Mouse (Mus musculus) limb, embryonic 14.5 days (tissue): Measurements from ENCODE around the gene Dnah3. TPM values are rescaled to one million over a fixed set of nuclear protein-coding genes. Genes with fewer than 3 reads are reported as not detected.

Experiments
- ATAC-seq: fragments of 200-750 bp; cut with Nextera tagmentation; 2 replicates; pipeline ENCODE4 v1.8.0; 2017; ENCODE audit warnings: low read depth, moderate number of reproducible peaks, moderate TSS enrichment; ENCODE audit not compliant: low FRiP score
- DNase-seq: peaks from one replicate; pipeline ENCODE4 v3.0.0-alpha.2; 2015; ENCODE audit warnings: low spot score
- H3K27ac ChIP-seq: fragments of 300-500 bp; sonication (generic); replicated peaks from 2 replicates; pipeline ENCODE4 v1.5.1; 2014; ENCODE audit warnings: low read depth, mild to moderate bottlenecking, low read length, moderate library complexity, mixed read lengths
- H3K27me3 ChIP-seq: fragments of 300-500 bp; sonication (generic); 2 replicates; pipeline ENCODE4 v1.6.1; 2014; ENCODE audit warnings: low read length, mixed read lengths; ENCODE audit not compliant: control insufficient read depth, insufficient read depth
- H3K36me3 ChIP-seq: fragments of 300-500 bp; sonication (generic); 2 replicates; pipeline ENCODE4 v1.6.1; 2014; ENCODE audit warnings: mild to moderate bottlenecking, low read length, moderate library complexity, mixed read lengths; ENCODE audit not compliant: control insufficient read depth, insufficient read depth
- H3K4me1 ChIP-seq: fragments of 300-500 bp; sonication (generic); 2 replicates; pipeline ENCODE4 v1.6.1; 2014; ENCODE audit warnings: antibody characterized with exemption, low read length, mixed read lengths; ENCODE audit not compliant: control insufficient read depth, insufficient read depth
- H3K4me2 ChIP-seq: fragments of 300-500 bp; sonication (generic); replicated peaks from 2 replicates; pipeline ENCODE4 v1.6.1; 2014; ENCODE audit warnings: low read depth, mild to moderate bottlenecking, low read length, moderate library complexity; ENCODE audit not compliant: severe bottlenecking
- H3K4me3 ChIP-seq: fragments of 300-500 bp; sonication (generic); replicated peaks from 2 replicates; pipeline ENCODE4 v1.5.1; 2014; ENCODE audit warnings: low read length
- H3K9ac ChIP-seq: fragments of 300-500 bp; sonication (generic); 2 replicates; pipeline ENCODE4 v1.6.1; 2014; ENCODE audit warnings: mild to moderate bottlenecking, low read depth, low read length, moderate library complexity; ENCODE audit not compliant: severe bottlenecking
- H3K9me3 ChIP-seq: fragments of 300-500 bp; sonication (generic); 2 replicates; pipeline ENCODE4 v1.6.1; 2016; ENCODE audit warnings: low read length; ENCODE audit not compliant: control insufficient read depth
- POLR2A ChIP-seq: fragments of 200-500 bp; IDR thresholded peaks from 2 replicates; pipeline ENCODE4 v1.8.0; 2012; ENCODE audit warnings: inconsistent platforms, mild to moderate bottlenecking, moderate library complexity, borderline replicate concordance; ENCODE audit not compliant: insufficient read depth, insufficient read length; ENCODE audit errors: extremely low read depth
- WGBS: fragments of 180-500 bp; shearing (Covaris S2); extraction: QIAGEN DNeasy Blood & Tissue Kit; methylation state at CpG from one replicate; pipeline ENCODE4 v1.1.7; 2014; 5-methylcytosine and 5-hydroxymethylcytosine counted together
- polyA plus RNA-seq, 2 experiments: library from polyadenylated mRNA; depleted of rRNA in 1 of 2; stranded (reverse) in 1 of 2; unstranded in 1 of 2; fragments of >200 nt; fragmentation: Nextera tagmentation in 1 of 2; extraction: Ambion mirVana in 1 of 2; gene quantifications; 2 replicates each; pipeline versions ENCODE4 v1.2.1 to v1.2.3; 2012 to 2014

The Dnah3 gene
- polyA plus RNA-seq, 2 experiments, result 0.01 TPM; not detected in 1

GRCm38 (mm10) chr7:119906523-119907215 lies 188.4 kb downstream of the Dnah3 start:
- Histone ChIP-seq H3K4me3 (no peak overlapping the region), H3K9ac (no peak overlapping the region), H3K4me1 (no peaks in the 10 kb centered on the region), H3K36me3 (no peaks in the 10 kb centered on the region), H3K27ac (no peak overlapping the region), H3K9me3 (no peaks in the 10 kb centered on the region), H3K27me3 (no peaks in the 10 kb centered on the region), H3K4me2 (no peak overlapping the region)
- DNase-seq, result no peak
- WGBS, result 88% methylated on average over 3 of the region's 3 CpGs
- TF ChIP-seq POLR2A, result no peak
- ATAC-seq, result no peak

DNA sequence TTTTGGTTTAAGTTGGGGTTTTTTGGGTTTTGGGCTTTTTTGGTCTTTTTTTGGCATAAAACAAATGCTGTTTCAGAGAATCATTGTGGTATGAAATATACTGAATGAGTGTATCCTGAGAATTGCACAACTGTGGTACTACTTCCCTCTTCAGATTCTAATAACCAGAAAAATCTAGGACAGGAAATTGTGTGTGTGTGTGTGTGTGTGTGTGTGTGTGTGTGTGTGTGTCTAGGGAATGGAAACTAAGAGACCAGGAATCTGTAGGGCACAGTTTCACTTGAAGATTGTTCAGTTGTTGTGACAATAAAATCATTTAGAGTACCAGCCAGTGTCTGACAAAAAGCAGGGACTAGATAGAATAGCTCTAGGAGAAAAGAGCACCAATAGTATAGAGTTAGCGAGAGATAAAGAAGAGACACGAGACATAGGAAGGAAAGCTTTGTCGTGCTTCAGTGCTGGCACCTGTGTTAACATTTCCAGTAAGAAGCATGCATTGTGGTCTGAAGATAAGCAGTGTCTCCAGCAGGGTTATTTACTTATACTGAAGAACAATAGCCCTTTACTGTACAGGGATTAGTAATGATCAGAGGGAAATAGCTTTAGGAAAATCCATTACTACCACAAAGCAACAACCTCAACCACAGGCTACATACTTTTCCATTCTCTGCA lies 195.6 kb downstream of the Dnah3 start:
- no peaks in the 10 kb centered on the region for H3K36me3 ChIP-seq
- no peak overlapping the region for H3K4me3 ChIP-seq
- H3K9ac ChIP-seq, result no peak overlapping the region
- no peaks in the 10 kb centered on the region for H3K27me3 ChIP-seq
- no peak for TF ChIP-seq POLR2A
- no peak for ATAC-seq
- H3K9me3 ChIP-seq, result no peaks in the 10 kb centered on the region
- no peak overlapping the region for H3K4me2 ChIP-seq
- peaks cover 4% of the 10 kb centered on the region; the same call in 1 of the 2 replicates for H3K4me1 ChIP-seq
- no peak overlapping the region for H3K27ac ChIP-seq
- no peak for DNase-seq
- WGBS, result 82% methylated on average over 3 of the region's 3 CpGs

- no peak overlapping the region for H3K4me3 ChIP-seq
- H3K4me1 ChIP-seq, result peaks cover 4% of the 10 kb centered on the region; the same call in 1 of the 2 replicates
- H3K27ac ChIP-seq, result no peak overlapping the region
- H3K9ac ChIP-seq, result no peak overlapping the region
- H3K4me2 ChIP-seq, result no peak overlapping the region
- no peak for ATAC-seq
- WGBS, result 68% methylated on average over 1 of the region's 1 CpGs
- no peak for DNase-seq
- no peak for TF ChIP-seq POLR2A
- no peaks in the 10 kb centered on the region for H3K36me3 ChIP-seq
- no peaks in the 10 kb centered on the region for H3K27me3 ChIP-seq
- no peaks in the 10 kb centered on the region for H3K9me3 ChIP-seq
These were observed 196.7 kb downstream of the Dnah3 start for GRCm38 (mm10) chr7:119898247-119898856.

DNA sequence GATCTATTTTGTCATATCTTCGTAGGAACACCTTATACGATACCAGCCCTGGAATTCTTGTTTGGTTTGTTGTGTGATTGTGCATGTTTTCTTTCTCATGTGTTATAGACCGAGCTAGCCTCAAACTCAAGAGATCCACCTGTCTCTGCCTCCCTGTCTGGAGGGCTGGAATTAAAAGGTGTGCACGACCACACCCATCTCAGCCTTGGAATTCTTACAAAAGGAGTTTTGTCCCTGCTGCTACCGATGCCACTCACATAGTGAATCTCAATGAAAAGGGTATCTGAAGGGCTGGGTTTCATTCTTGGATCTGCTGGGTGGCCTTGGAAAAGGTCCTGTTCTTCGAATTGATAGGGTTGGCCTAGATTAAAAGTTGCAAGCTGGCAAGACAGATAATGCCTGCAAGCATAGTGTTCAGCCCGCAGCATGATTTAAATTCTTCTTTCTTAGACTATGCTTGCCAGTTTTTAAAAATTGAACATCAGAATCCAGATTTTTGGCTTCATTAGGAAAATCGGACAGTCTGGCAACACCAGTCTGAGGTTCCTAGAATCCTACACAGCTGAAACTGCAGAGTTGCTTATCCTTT lies 197.5 kb downstream of the Dnah3 start:
- no peak overlapping the region for H3K4me2 ChIP-seq
- ATAC-seq (no peak), DNase-seq (no peak)
- WGBS, result 94% methylated on average over 8 of the region's 8 CpGs
- no peak for TF ChIP-seq POLR2A
- peaks cover 4% of the 10 kb centered on the region; the same call in 1 of the 2 replicates for H3K4me1 ChIP-seq
- H3K9ac ChIP-seq, result no peak overlapping the region
- no peaks in the 10 kb centered on the region for H3K36me3 ChIP-seq
- no peaks in the 10 kb centered on the region for H3K9me3 ChIP-seq
- H3K4me3 ChIP-seq, result no peak overlapping the region
- H3K27ac ChIP-seq, result no peak overlapping the region
- H3K27me3 ChIP-seq, result no peaks in the 10 kb centered on the region
